Mouse (Mus musculus): ENCODE results near the gene Cdkal1. TPM values are rescaled to one million over a fixed set of nuclear protein-coding genes. Genes with fewer than 3 reads are reported as not detected.

Gene Cdkal1
- polyA plus RNA-seq, 1 experiment, result 3.3 TPM

- H3K27me3 ChIP-seq (ENCODE audit: control insufficient read depth, insufficient read depth, low read length), result no peaks in the 10 kb centered on the region
- no peak overlapping the region for H3K4me3 ChIP-seq (ENCODE audit: control insufficient read depth, insufficient read depth, low read length)
- TF ChIP-seq POLR2A (IDR thresholded peaks at IDR 0.05; ENCODE audit: control insufficient read depth, extremely low read depth, insufficient read depth, low read length, poor library complexity) (no peak), CTCF (IDR thresholded peaks at IDR 0.05; ENCODE audit: borderline replicate concordance, control insufficient read depth, extremely low read depth, insufficient read depth, low read length, poor library complexity) (no peak)
- no peak for DNase-seq
- no peaks in the 10 kb centered on the region for H3K36me3 ChIP-seq (ENCODE audit: control insufficient read depth, insufficient read depth, low read length)
- WGBS, result 90% methylated on average over 2 of the region's 2 CpGs
- no peaks in the 10 kb centered on the region for H3K4me1 ChIP-seq (replicated peaks; ENCODE audit: control insufficient read depth, insufficient read depth, low read length)
- H3K27ac ChIP-seq (ENCODE audit: control insufficient read depth, insufficient read depth, low read length), result no peak overlapping the region
These were observed 457.0 kb downstream of the Cdkal1 start for GRCm38 (mm10) chr13:29398456-29398855.

GRCm38 (mm10) chr13:29395694-29396093 is 459.8 kb downstream of the Cdkal1 start:
- H3K27me3 ChIP-seq (ENCODE audit: control insufficient read depth, insufficient read depth, low read length), result no peaks in the 10 kb centered on the region
- no peaks in the 10 kb centered on the region for H3K36me3 ChIP-seq (ENCODE audit: control insufficient read depth, insufficient read depth, low read length)
- no peak for TF ChIP-seq CTCF (IDR thresholded peaks at IDR 0.05; ENCODE audit: borderline replicate concordance, control insufficient read depth, extremely low read depth, insufficient read depth, low read length, poor library complexity)
- TF ChIP-seq POLR2A (IDR thresholded peaks at IDR 0.05; ENCODE audit: control insufficient read depth, extremely low read depth, insufficient read depth, low read length, poor library complexity), result no peak
- DNase-seq, result no peak
- H3K27ac ChIP-seq (ENCODE audit: control insufficient read depth, insufficient read depth, low read length), result no peak overlapping the region
- H3K4me1 ChIP-seq (replicated peaks; ENCODE audit: control insufficient read depth, insufficient read depth, low read length), result no peaks in the 10 kb centered on the region
- H3K4me3 ChIP-seq (ENCODE audit: control insufficient read depth, insufficient read depth, low read length), result no peak overlapping the region
- 96% methylated on average over 4 of the region's 4 CpGs for WGBS

GRCm38 (mm10) chr13:29390025-29390424 is 465.4 kb downstream of the Cdkal1 start:
- Histone ChIP-seq H3K4me3 (ENCODE audit: control insufficient read depth, insufficient read depth, low read length) (no peak overlapping the region), H3K27me3 (ENCODE audit: control insufficient read depth, insufficient read depth, low read length) (no peaks in the 10 kb centered on the region), H3K36me3 (ENCODE audit: control insufficient read depth, insufficient read depth, low read length) (no peaks in the 10 kb centered on the region), H3K27ac (ENCODE audit: control insufficient read depth, insufficient read depth, low read length) (no peak overlapping the region), H3K4me1 (replicated peaks; ENCODE audit: control insufficient read depth, insufficient read depth, low read length) (no peaks in the 10 kb centered on the region)
- no peak for TF ChIP-seq CTCF (IDR thresholded peaks at IDR 0.05; ENCODE audit: borderline replicate concordance, control insufficient read depth, extremely low read depth, insufficient read depth, low read length, poor library complexity)
- no peak for TF ChIP-seq POLR2A (IDR thresholded peaks at IDR 0.05; ENCODE audit: control insufficient read depth, extremely low read depth, insufficient read depth, low read length, poor library complexity)
- 90% methylated on average over 5 of the region's 5 CpGs for WGBS
- DNase-seq, result no peak

GRCm38 (mm10) chr13:29388918-29389317 is 466.6 kb downstream of the Cdkal1 start:
- H3K27ac ChIP-seq (ENCODE audit: control insufficient read depth, insufficient read depth, low read length), result no peak overlapping the region
- DNase-seq, result no peak
- no peak overlapping the region for H3K4me3 ChIP-seq (ENCODE audit: control insufficient read depth, insufficient read depth, low read length)
- H3K36me3 ChIP-seq (ENCODE audit: control insufficient read depth, insufficient read depth, low read length), result no peaks in the 10 kb centered on the region
- TF ChIP-seq POLR2A (IDR thresholded peaks at IDR 0.05; ENCODE audit: control insufficient read depth, extremely low read depth, insufficient read depth, low read length, poor library complexity), result no peak
- WGBS, result 90% methylated on average over 3 of the region's 3 CpGs
- no peaks in the 10 kb centered on the region for H3K27me3 ChIP-seq (ENCODE audit: control insufficient read depth, insufficient read depth, low read length)
- H3K4me1 ChIP-seq (replicated peaks; ENCODE audit: control insufficient read depth, insufficient read depth, low read length), result no peaks in the 10 kb centered on the region

GRCm38 (mm10) chr13:29377572-29377971 is 477.9 kb downstream of the Cdkal1 start:
- Histone ChIP-seq H3K27ac (ENCODE audit: control insufficient read depth, insufficient read depth, low read length) (no peak overlapping the region), H3K4me3 (ENCODE audit: control insufficient read depth, insufficient read depth, low read length) (no peak overlapping the region), H3K4me1 (replicated peaks; ENCODE audit: control insufficient read depth, insufficient read depth, low read length) (no peaks in the 10 kb centered on the region), H3K27me3 (ENCODE audit: control insufficient read depth, insufficient read depth, low read length) (no peaks in the 10 kb centered on the region), H3K36me3 (ENCODE audit: control insufficient read depth, insufficient read depth, low read length) (no peaks in the 10 kb centered on the region)
- TF ChIP-seq CTCF (IDR thresholded peaks at IDR 0.05; ENCODE audit: borderline replicate concordance, control insufficient read depth, extremely low read depth, insufficient read depth, low read length, poor library complexity) (no peak), POLR2A (IDR thresholded peaks at IDR 0.05; ENCODE audit: control insufficient read depth, extremely low read depth, insufficient read depth, low read length, poor library complexity) (no peak)
- DNase-seq, result no peak
- WGBS, result 97% methylated on average over 2 of the region's 2 CpGs

GRCm38 (mm10) chr13:29371916-29372315 is 483.6 kb downstream of the Cdkal1 start:
- H3K4me3 ChIP-seq (ENCODE audit: control insufficient read depth, insufficient read depth, low read length), result no peak overlapping the region
- 93% methylated on average over 3 of the region's 3 CpGs for WGBS
- no peaks in the 10 kb centered on the region for H3K4me1 ChIP-seq (replicated peaks; ENCODE audit: control insufficient read depth, insufficient read depth, low read length)
- H3K27me3 ChIP-seq (ENCODE audit: control insufficient read depth, insufficient read depth, low read length), result no peaks in the 10 kb centered on the region
- TF ChIP-seq CTCF (IDR thresholded peaks at IDR 0.05; ENCODE audit: borderline replicate concordance, control insufficient read depth, extremely low read depth, insufficient read depth, low read length, poor library complexity) (no peak), POLR2A (IDR thresholded peaks at IDR 0.05; ENCODE audit: control insufficient read depth, extremely low read depth, insufficient read depth, low read length, poor library complexity) (no peak)
- no peak overlapping the region for H3K27ac ChIP-seq (ENCODE audit: control insufficient read depth, insufficient read depth, low read length)
- DNase-seq, result no peak
- H3K36me3 ChIP-seq (ENCODE audit: control insufficient read depth, insufficient read depth, low read length), result no peaks in the 10 kb centered on the region

GRCm38 (mm10) chr13:29371466-29371771 is 484.1 kb downstream of the Cdkal1 start:
- 92% methylated on average over 4 of the region's 4 CpGs for WGBS
- no peak overlapping the region for H3K27ac ChIP-seq (ENCODE audit: control insufficient read depth, insufficient read depth, low read length)
- H3K27me3 ChIP-seq (ENCODE audit: control insufficient read depth, insufficient read depth, low read length), result no peaks in the 10 kb centered on the region
- TF ChIP-seq POLR2A (IDR thresholded peaks at IDR 0.05; ENCODE audit: control insufficient read depth, extremely low read depth, insufficient read depth, low read length, poor library complexity), result no peak
- no peak for TF ChIP-seq CTCF (IDR thresholded peaks at IDR 0.05; ENCODE audit: borderline replicate concordance, control insufficient read depth, extremely low read depth, insufficient read depth, low read length, poor library complexity)
- DNase-seq, result no peak
- no peaks in the 10 kb centered on the region for H3K4me1 ChIP-seq (replicated peaks; ENCODE audit: control insufficient read depth, insufficient read depth, low read length)
- no peak overlapping the region for H3K4me3 ChIP-seq (ENCODE audit: control insufficient read depth, insufficient read depth, low read length)
- H3K36me3 ChIP-seq (ENCODE audit: control insufficient read depth, insufficient read depth, low read length), result no peaks in the 10 kb centered on the region

All from thymus, adult 2 months (tissue).